Mouse (Mus musculus) forebrain, postnatal 0 days (tissue): Measurements from ENCODE around the gene Safb2. TPM values are rescaled to one million over a fixed set of nuclear protein-coding genes. Genes with fewer than 3 reads are reported as not detected.

ENCODE experiments used
- ATAC-seq: fragments of 200-750 bp; cut with Nextera tagmentation; 2 replicates; pipeline ENCODE4 v1.8.0; 2017; ENCODE audit warnings: mild to moderate bottlenecking, moderate library complexity
- DNase-seq: peaks from one replicate; pipeline ENCODE4 v3.0.0-alpha.2; 2015
- H3K27ac ChIP-seq: fragments of 300-500 bp; sonication (generic); 2 replicates; pipeline ENCODE4 v1.5.1; 2014; ENCODE audit warnings: low read depth, mild to moderate bottlenecking, antibody characterized with exemption, low read length, moderate library complexity, mixed read lengths
- H3K27me3 ChIP-seq: fragments of 300-500 bp; sonication (generic); 2 replicates; pipeline ENCODE4 v1.6.1; 2014; ENCODE audit warnings: mild to moderate bottlenecking, low read length, mixed read lengths; ENCODE audit not compliant: insufficient read depth
- H3K36me3 ChIP-seq: fragments of 300-500 bp; sonication (generic); 2 replicates; pipeline ENCODE4 v1.6.1; 2014; ENCODE audit warnings: mild to moderate bottlenecking, moderate library complexity; ENCODE audit not compliant: insufficient read depth
- H3K4me1 ChIP-seq: fragments of 300-500 bp; sonication (generic); 2 replicates; pipeline ENCODE4 v1.6.1; 2014; ENCODE audit warnings: antibody characterized with exemption; ENCODE audit not compliant: insufficient read depth
- H3K4me2 ChIP-seq: fragments of 300-500 bp; sonication (generic); 2 replicates; pipeline ENCODE4 v1.6.1; 2014; ENCODE audit warnings: low read depth, mild to moderate bottlenecking, moderate library complexity
- H3K4me3 ChIP-seq: fragments of 300-500 bp; sonication (generic); 2 replicates; pipeline ENCODE4 v1.5.1; 2014; ENCODE audit warnings: low read depth, low read length, mixed read lengths
- H3K9ac ChIP-seq: fragments of 300-500 bp; sonication (generic); 2 replicates; pipeline ENCODE4 v1.6.1; 2014; ENCODE audit warnings: mild to moderate bottlenecking
- H3K9me3 ChIP-seq: fragments of 300-500 bp; sonication (generic); 2 replicates; pipeline ENCODE4 v1.6.1; 2016; ENCODE audit warnings: low read length
- CTCF ChIP-seq: sonication (generic); IDR thresholded peaks from 2 replicates; pipeline ENCODE4 v1.5.1; 2016; ENCODE audit warnings: antibody characterized with exemption, control low read depth, low read depth
- WGBS: fragments of 180-500 bp; shearing (Covaris S2); extraction: QIAGEN DNeasy Blood & Tissue Kit; methylation state at CpG from one replicate; pipeline ENCODE4 v1.1.7; 2014; 5-methylcytosine and 5-hydroxymethylcytosine counted together
- polyA plus RNA-seq: library from polyadenylated mRNA; unstranded; fragments of >200 nt; fragmentation: Nextera tagmentation; extraction: Ambion mirVana; gene quantifications from 2 replicates; pipeline ENCODE4 v1.2.1, GENCODE M21; 2015
- total RNA-seq: library from RNA; depleted of rRNA; stranded (reverse); fragments of >200 nt; gene quantifications from 2 replicates; pipeline ENCODE4 v1.2.3, GENCODE M21; 2014

Gene Safb2
- total and polyA plus RNA-seq, 2 experiments from 2014 or later = 35.1 to 36.7 TPM

- DNase-seq = no peak
- WGBS = 81% methylated on average over 8 of the region's 8 CpGs
Observed at GRCm38 (mm10) chr17:56593527-56594271, 9.3 kb upstream of the Safb2 start.

GRCm38 (mm10) chr17:56592553-56592952 lies 8.2 kb upstream of the Safb2 start:
- no peak for TF ChIP-seq CTCF

More at GRCm38 (mm10) chr17:56593527-56594271, 9.3 kb upstream of the Safb2 start:
- Histone ChIP-seq H3K9ac (no peak overlapping the region), H3K9me3 (no peaks in the 10 kb centered on the region), H3K4me3 (no peak overlapping the region), H3K4me2 (no peak overlapping the region), H3K27ac (no peak overlapping the region), H3K36me3 (peaks cover 90% of the 10 kb centered on the region), H3K4me1 (no peaks in the 10 kb centered on the region), H3K27me3 (no peaks in the 10 kb centered on the region)
- no peak for TF ChIP-seq CTCF
- no peak for ATAC-seq

DNA sequence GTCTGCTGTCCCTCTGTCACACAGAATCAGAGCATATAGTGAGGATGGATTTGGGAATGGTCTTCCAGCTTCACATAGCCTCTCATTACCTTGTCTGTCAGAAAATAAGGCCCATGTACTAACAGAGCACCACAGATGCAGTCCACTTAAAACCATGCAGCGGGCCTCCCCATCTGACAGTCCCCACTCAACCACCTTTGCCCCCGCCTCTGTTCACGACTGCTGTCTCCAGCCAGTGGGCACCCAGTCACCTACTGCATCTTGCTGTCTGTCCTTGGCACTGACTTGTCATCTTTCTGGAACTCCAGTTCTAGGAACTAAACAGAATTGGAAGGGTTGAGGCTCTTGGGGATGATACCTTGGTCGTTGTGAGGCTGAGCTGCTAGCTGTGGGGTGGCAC lies 4.5 kb upstream of the Safb2 start:
- TF ChIP-seq CTCF = no peak
- Histone ChIP-seq H3K36me3 (peaks cover 69% of the 10 kb centered on the region), H3K4me1 (peaks cover 15% of the 10 kb centered on the region), H3K4me2 (no peak overlapping the region), H3K27me3 (no peaks in the 10 kb centered on the region), H3K4me3 (no peak overlapping the region), H3K9me3 (no peaks in the 10 kb centered on the region), H3K9ac (no peak overlapping the region), H3K27ac (no peak overlapping the region)
- DNase-seq (no peak), ATAC-seq (no peak)
- WGBS = 97% methylated on average over 4 of the region's 4 CpGs

More at GRCm38 (mm10) chr17:56592553-56592952, 8.2 kb upstream of the Safb2 start:
- Histone ChIP-seq H3K4me3 (no peak overlapping the region), H3K9me3 (no peaks in the 10 kb centered on the region), H3K4me1 (no peaks in the 10 kb centered on the region), H3K27ac (no peak overlapping the region), H3K27me3 (no peaks in the 10 kb centered on the region), H3K4me2 (no peak overlapping the region), H3K36me3 (peaks cover 94% of the 10 kb centered on the region), H3K9ac (no peak overlapping the region)
- DNase-seq (no peak), ATAC-seq (no peak)

DNA sequence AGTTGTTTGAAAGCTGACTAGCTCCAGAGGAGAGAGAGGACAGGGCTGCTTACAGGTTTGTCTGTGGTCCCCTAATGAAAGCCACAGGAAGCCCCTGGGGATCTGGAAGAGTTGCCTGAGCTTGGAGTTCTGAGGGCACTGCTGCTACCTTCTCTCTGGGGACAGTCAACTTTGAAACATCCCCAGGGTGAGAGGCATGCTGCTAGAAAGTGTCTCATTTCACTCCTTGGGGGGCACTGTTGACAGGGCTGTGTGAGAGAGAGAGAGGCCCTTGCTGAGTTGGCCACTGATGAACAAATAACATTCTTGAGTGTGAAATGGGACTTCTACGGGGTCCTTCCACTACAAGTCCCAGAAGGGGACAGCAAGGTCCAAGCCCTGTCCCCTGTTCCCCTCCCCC lies 3.4 kb upstream of the Safb2 start:
- H3K9ac ChIP-seq = no peak overlapping the region
- no peak for TF ChIP-seq CTCF
- H3K36me3 ChIP-seq = peaks cover 61% of the 10 kb centered on the region
- H3K9me3 ChIP-seq = no peaks in the 10 kb centered on the region
- no peak overlapping the region for H3K27ac ChIP-seq
- no peak overlapping the region for H3K4me3 ChIP-seq
- DNase-seq (no peak), ATAC-seq (no peak)
- peaks cover 23% of the 10 kb centered on the region for H3K4me1 ChIP-seq
- WGBS = 84% methylated on average over 1 of the region's 1 CpGs
- H3K4me2 ChIP-seq = no peak overlapping the region
- H3K27me3 ChIP-seq = no peaks in the 10 kb centered on the region

GRCm38 (mm10) chr17:56585171-56585821 lies 911 bp upstream of the Safb2 start:
- DNase-seq = no peak
- peak overlapping the region; percentile 97 for H3K27ac ChIP-seq
- H3K36me3 ChIP-seq = peaks cover 61% of the 10 kb centered on the region
- peak overlapping the region; percentile 86 for H3K4me3 ChIP-seq
- WGBS = under 1% methylated on average over 61 of the region's 61 CpGs
- peak overlapping the region; percentile 59 for H3K4me2 ChIP-seq
- ATAC-seq = no peak
- no peaks in the 10 kb centered on the region for H3K9me3 ChIP-seq
- peaks cover 30% of the 10 kb centered on the region for H3K4me1 ChIP-seq
- H3K9ac ChIP-seq = peak overlapping the region; percentile 88
- no peaks in the 10 kb centered on the region for H3K27me3 ChIP-seq
- TF ChIP-seq CTCF = no peak

DNA sequence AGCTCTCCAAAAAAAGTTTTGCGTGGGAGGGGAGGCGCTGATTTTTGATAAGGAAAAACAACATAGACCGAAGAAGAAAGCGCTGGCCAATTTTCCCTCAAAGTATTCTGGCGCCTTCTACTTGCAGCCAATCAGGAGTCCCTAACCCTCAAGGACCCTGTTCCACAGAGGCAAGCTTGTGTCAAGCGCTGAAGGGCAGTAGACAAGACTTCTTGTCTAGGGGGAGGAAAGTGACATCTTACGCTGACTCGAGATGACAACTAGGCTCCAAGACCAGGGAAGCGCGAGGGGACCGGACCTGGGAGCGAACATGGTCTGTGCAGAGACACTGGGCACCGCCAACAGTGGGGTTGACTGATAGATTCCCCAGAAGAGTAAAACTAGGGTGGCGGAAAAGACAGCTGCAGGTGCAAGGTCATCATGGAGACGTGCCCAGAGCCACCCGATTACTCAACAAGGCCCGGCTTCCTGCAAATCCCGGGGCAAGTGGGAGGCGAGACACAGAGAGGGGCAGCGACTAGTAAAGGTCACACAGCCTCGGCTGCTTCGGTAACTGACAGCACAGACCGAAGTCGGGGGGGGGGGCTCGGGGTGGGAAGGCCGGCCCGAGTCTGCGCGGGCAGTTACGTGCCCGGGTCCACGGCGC lies 651 bp downstream of the Safb2 start:
- H3K9me3 ChIP-seq = no peaks in the 10 kb centered on the region
- peaks cover 49% of the 10 kb centered on the region for H3K36me3 ChIP-seq
- peaks cover 30% of the 10 kb centered on the region for H3K4me1 ChIP-seq
- WGBS = 2% methylated on average over 33 of the region's 33 CpGs
- H3K4me3 ChIP-seq = peak overlapping the region; percentile 83
- H3K27me3 ChIP-seq = no peaks in the 10 kb centered on the region
- DNase-seq = no peak
- H3K27ac ChIP-seq = peak overlapping the region; percentile 97
- TF ChIP-seq CTCF = no peak
- peak overlapping the region; percentile 86 for H3K4me2 ChIP-seq
- H3K9ac ChIP-seq = peak overlapping the region; percentile 88
- no peak for ATAC-seq

DNA sequence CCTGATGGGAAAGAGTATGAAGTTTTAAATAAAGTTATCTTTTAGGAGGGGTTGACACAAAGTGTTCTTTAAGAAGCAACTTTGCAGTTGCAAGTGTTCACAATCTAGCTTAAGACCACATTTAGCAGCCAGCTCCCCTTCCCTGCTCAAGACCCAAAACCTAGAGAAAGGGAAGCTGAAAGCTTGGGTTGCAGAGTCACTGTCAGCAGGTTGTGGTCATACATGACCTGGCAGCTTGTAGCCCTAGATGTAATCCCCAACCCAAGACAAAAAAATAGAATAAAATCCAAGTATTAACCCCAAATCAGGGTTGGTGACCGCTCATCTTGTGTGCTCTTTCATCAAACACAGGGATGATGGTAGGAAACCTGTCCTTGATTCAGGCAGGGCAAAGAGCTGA lies 1.3 kb downstream of the Safb2 start:
- Histone ChIP-seq H3K4me2 (peak overlapping the region; percentile 86), H3K36me3 (peaks cover 49% of the 10 kb centered on the region), H3K27ac (no peak overlapping the region), H3K9ac (peak overlapping the region; percentile 88), H3K27me3 (no peaks in the 10 kb centered on the region), H3K9me3 (no peaks in the 10 kb centered on the region), H3K4me3 (peak overlapping the region; percentile 83), H3K4me1 (peaks cover 30% of the 10 kb centered on the region)
- DNase-seq (no peak), ATAC-seq (no peak)
- no peak for TF ChIP-seq CTCF
- 68% methylated on average over 1 of the region's 1 CpGs for WGBS
